Mouse (Mus musculus): ENCODE data around the gene Bcl2a1a. TPM values are rescaled to one million over a fixed set of nuclear protein-coding genes. Genes with fewer than 3 reads are reported as not detected.
"Not testable (repeated sequence)": the region's sequence is repeated elsewhere in the genome, so short reads cannot be mapped to it uniquely, and the experiment has no call there.

Bcl2a1a gene
- polyA plus RNA-seq (2015; fragmentation: Nextera tagmentation; extraction: Ambion mirVana) = 0.30 TPM in 1 of 2 replicates, not detected in the other

DNA sequence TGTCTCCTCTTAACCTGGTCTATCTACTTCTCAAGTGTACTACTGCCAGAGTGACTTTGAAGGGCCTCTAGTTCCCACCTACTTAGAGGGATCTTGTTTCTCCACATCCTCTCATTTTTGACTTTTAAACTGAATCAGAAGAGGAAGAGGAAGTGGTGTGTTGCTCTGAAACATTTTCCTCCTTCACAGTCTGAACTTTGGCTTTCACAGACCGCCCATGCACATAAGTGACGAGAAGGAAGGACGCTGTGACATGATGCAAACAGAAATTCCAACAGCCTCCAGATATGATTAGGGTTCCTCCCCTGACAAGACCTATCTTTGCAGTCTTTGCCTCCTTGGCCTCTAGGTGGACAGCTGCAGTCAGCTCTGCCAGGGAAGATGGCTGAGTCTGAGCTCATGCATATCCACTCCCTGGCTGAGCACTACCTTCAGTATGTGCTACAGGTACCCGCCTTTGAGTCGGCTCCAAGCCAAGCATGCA lies at the start of gene Bcl2a1a:
Gene Bcl2a1a (plus strand): TSS at position 231 of the 484 bp plus-strand sequence.
- not testable (repeated sequence) for H3K4me3 ChIP-seq (ENCODE audit: low read length); H3K4me1 ChIP-seq (ENCODE audit: control insufficient read depth, insufficient read depth, low read depth, low read length); H3K4me2 ChIP-seq (ENCODE audit: low read length); H3K9me3 ChIP-seq (ENCODE audit: control insufficient read depth, low read length); H3K27me3 ChIP-seq (replicated peaks; ENCODE audit: control insufficient read depth, insufficient read depth, low read length); ATAC-seq; H3K27ac ChIP-seq (ENCODE audit: low read depth, low read length); H3K9ac ChIP-seq (ENCODE audit: low read depth, low read length); H3K36me3 ChIP-seq (ENCODE audit: control insufficient read depth, insufficient read depth, low read length)
- whole genome bisulfite sequencing = 80% methylated on average over 5 of the region's 5 CpGs

DNA sequence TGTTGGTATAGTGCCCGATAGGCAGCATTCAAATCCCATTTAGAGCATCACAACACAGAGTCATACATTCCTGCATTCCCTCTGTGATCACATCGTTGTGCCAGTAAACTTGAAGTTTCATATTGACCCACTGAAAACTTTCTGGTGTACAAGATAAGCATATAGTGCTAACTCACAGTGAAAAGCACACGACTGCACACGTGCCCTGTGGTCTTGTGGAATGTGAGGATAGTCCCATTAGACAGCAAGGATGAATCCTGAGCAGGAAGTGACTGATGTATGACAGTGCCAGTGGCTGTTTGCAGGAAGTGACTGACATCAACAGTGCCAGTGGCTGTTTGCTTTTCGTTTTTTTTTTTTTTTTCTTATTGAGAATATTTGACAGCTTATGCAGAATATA lies 40.1 kb upstream of the Bcl2a1a start:
- ATAC-seq; H3K9me3 ChIP-seq (ENCODE audit: control insufficient read depth, low read length); H3K4me2 ChIP-seq (ENCODE audit: low read length); H3K4me3 ChIP-seq (ENCODE audit: low read length); H3K4me1 ChIP-seq (ENCODE audit: control insufficient read depth, insufficient read depth, low read depth, low read length); H3K36me3 ChIP-seq (ENCODE audit: control insufficient read depth, insufficient read depth, low read length); H3K9ac ChIP-seq (ENCODE audit: low read depth, low read length); H3K27me3 ChIP-seq (replicated peaks; ENCODE audit: control insufficient read depth, insufficient read depth, low read length); H3K27ac ChIP-seq (ENCODE audit: low read depth, low read length): not testable (repeated sequence)
- 86% methylated on average over 4 of the region's 5 CpGs for WGBS

DNA sequence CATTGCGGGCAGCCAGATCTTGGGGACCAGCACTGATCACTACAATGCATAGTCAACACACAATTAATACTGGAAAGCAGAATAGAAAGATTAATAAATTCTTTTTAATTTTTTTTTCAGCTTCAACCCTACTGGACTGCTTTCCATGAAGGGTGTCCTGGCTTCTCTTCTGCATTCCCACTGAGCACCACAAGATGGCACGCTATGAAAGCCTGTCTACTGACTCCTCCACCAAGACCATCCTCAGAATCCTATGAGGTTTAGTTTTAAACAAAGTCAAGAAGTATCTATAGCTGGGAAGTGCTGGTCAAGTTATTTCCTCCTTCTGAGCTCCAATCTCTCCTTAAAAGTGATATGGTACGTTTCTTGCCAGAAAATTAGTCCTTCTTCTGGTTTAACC lies 18.4 kb upstream of the Bcl2a1a start:
- 7% methylated on average over 1 of the region's 3 CpGs for WGBS
- not testable (repeated sequence) for ATAC-seq; H3K27me3 ChIP-seq (replicated peaks; ENCODE audit: control insufficient read depth, insufficient read depth, low read length); H3K9me3 ChIP-seq (ENCODE audit: control insufficient read depth, low read length); H3K27ac ChIP-seq (ENCODE audit: low read depth, low read length); H3K36me3 ChIP-seq (ENCODE audit: control insufficient read depth, insufficient read depth, low read length); H3K4me2 ChIP-seq (ENCODE audit: low read length); H3K4me1 ChIP-seq (ENCODE audit: control insufficient read depth, insufficient read depth, low read depth, low read length); H3K9ac ChIP-seq (ENCODE audit: low read depth, low read length); H3K4me3 ChIP-seq (ENCODE audit: low read length)

DNA sequence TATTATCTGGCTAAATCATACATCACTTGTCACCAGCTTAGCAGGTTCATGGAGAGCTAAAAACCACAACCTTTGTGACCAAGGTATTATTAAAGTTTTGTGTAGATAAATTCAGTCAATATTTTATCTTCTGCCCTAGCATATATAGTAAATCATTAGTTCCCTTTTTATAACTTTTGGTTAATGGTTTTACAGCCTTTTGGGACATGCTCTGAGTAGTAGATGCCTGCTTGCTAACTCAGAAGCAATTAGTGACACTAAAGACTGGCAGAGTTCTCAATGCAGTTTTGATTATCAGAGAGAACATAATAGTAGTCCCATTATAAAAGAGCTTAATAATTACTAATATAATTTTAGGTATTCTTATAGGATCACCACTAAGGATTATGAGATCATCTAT lies 5.2 kb upstream of the Bcl2a1a start:
- H3K27me3 ChIP-seq (replicated peaks; ENCODE audit: control insufficient read depth, insufficient read depth, low read length); H3K9me3 ChIP-seq (ENCODE audit: control insufficient read depth, low read length); H3K4me1 ChIP-seq (ENCODE audit: control insufficient read depth, insufficient read depth, low read depth, low read length); ATAC-seq; H3K4me2 ChIP-seq (ENCODE audit: low read length); H3K36me3 ChIP-seq (ENCODE audit: control insufficient read depth, insufficient read depth, low read length); H3K9ac ChIP-seq (ENCODE audit: low read depth, low read length); H3K27ac ChIP-seq (ENCODE audit: low read depth, low read length); H3K4me3 ChIP-seq (ENCODE audit: low read length): not testable (repeated sequence)

DNA sequence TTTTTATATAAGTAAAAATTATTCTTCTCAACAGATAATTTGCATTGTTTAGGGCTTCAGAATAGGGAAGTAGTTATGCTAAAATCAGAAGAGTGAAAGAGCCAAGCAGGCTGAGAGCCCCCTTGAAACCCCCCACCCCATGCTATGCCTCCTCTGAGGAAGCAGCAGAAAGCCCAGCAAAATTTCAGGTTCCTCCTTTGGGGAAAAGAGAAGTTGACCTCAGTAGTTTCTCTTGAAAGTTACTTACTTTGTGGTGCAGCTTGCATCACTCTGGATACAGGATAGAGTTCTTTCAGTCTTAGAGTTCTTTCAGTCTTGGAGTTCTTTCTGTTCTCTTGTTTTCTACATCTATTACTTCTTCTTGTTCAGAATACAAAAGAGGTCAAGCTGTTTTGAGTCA lies 3.5 kb upstream of the Bcl2a1a start:
- not testable (repeated sequence) for H3K4me1 ChIP-seq (ENCODE audit: control insufficient read depth, insufficient read depth, low read depth, low read length); H3K4me2 ChIP-seq (ENCODE audit: low read length); H3K27me3 ChIP-seq (replicated peaks; ENCODE audit: control insufficient read depth, insufficient read depth, low read length); H3K36me3 ChIP-seq (ENCODE audit: control insufficient read depth, insufficient read depth, low read length); H3K9ac ChIP-seq (ENCODE audit: low read depth, low read length); H3K9me3 ChIP-seq (ENCODE audit: control insufficient read depth, low read length); H3K4me3 ChIP-seq (ENCODE audit: low read length); ATAC-seq; H3K27ac ChIP-seq (ENCODE audit: low read depth, low read length)

DNA sequence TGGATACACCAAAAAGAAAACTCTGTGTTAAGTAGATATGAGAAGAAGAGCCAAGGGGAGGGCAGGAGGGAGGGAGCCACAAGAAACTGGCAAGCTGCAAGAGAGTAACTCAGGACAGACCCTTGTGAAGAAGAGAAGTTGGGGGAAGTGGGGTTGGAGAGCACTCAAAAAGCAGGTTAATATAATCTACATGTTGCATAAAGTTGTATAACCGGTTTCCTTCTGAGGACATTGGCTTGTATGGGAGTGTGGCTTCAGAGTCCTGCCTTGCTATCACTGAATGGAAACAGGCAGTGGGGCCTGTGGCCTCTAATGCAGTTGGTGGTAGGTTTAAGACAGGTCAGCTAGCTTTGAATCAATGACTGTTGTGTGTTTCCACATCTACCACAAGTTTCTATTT lies 1.5 kb upstream of the Bcl2a1a start:
- not testable (repeated sequence) for ATAC-seq; H3K4me2 ChIP-seq (ENCODE audit: low read length); H3K27me3 ChIP-seq (replicated peaks; ENCODE audit: control insufficient read depth, insufficient read depth, low read length); H3K36me3 ChIP-seq (ENCODE audit: control insufficient read depth, insufficient read depth, low read length); H3K27ac ChIP-seq (ENCODE audit: low read depth, low read length); H3K9me3 ChIP-seq (ENCODE audit: control insufficient read depth, low read length); H3K4me3 ChIP-seq (ENCODE audit: low read length); H3K4me1 ChIP-seq (ENCODE audit: control insufficient read depth, insufficient read depth, low read depth, low read length); H3K9ac ChIP-seq (ENCODE audit: low read depth, low read length)
- WGBS = 60% methylated on average over 1 of the region's 1 CpGs

DNA sequence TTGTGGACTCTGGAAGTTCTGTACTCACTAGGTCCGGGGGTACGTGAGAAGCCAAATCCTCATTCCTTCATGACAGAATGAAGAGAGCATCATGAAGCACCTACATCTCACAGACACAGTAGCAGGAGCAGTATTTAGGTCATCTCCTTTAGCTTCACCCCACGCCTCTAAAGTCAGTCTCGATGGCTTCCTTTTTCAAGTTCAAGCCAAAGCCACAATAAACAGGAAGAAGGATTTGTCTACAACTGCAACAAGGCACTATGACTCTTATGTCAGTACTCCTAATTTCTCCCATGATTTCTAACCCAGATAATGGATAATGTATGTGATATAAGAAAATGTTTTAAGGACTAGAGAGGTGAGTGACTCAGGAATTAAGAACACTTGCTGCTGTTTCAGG lies 665 bp upstream of the Bcl2a1a start:
- H3K4me1 ChIP-seq (ENCODE audit: control insufficient read depth, insufficient read depth, low read depth, low read length); H3K9me3 ChIP-seq (ENCODE audit: control insufficient read depth, low read length); H3K4me2 ChIP-seq (ENCODE audit: low read length); H3K27ac ChIP-seq (ENCODE audit: low read depth, low read length); H3K9ac ChIP-seq (ENCODE audit: low read depth, low read length); H3K27me3 ChIP-seq (replicated peaks; ENCODE audit: control insufficient read depth, insufficient read depth, low read length); H3K4me3 ChIP-seq (ENCODE audit: low read length); H3K36me3 ChIP-seq (ENCODE audit: control insufficient read depth, insufficient read depth, low read length); ATAC-seq: not testable (repeated sequence)
- WGBS = 98% methylated on average over 2 of the region's 4 CpGs

DNA sequence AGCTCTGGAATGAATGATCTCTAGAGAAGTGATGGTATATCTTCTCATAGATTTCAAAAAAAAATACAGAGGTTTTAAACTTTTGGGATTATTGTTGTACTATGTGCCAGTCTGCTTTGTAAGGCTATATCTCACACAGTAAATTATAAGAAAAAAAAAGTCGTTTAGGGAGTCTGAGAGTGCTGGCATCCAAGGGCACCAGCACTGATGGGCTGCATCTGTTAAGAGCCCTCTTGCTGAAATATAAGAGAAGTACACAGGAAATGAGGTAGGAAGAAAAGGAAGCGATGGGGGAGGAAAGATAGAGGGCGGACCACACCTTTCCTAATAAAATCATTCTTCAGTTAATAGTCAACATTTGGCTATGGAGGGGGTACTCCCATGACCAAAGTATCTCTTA lies 2.2 kb downstream of the Bcl2a1a start:
- Histone ChIP-seq H3K9ac (ENCODE audit: low read depth, low read length) (no peak overlapping the region), H3K27me3 (replicated peaks; ENCODE audit: control insufficient read depth, insufficient read depth, low read length) (no peaks in the 10 kb centered on the region), H3K27ac (ENCODE audit: low read depth, low read length) (no peak overlapping the region), H3K4me1 (ENCODE audit: control insufficient read depth, insufficient read depth, low read depth, low read length) (no peaks in the 10 kb centered on the region), H3K36me3 (ENCODE audit: control insufficient read depth, insufficient read depth, low read length) (no peaks in the 10 kb centered on the region), H3K4me2 (ENCODE audit: low read length) (no peak overlapping the region), H3K9me3 (ENCODE audit: control insufficient read depth, low read length) (no peaks in the 10 kb centered on the region), H3K4me3 (ENCODE audit: low read length) (no peak overlapping the region)
- WGBS = 90% methylated on average over 3 of the region's 3 CpGs
- ATAC-seq = no peak

DNA sequence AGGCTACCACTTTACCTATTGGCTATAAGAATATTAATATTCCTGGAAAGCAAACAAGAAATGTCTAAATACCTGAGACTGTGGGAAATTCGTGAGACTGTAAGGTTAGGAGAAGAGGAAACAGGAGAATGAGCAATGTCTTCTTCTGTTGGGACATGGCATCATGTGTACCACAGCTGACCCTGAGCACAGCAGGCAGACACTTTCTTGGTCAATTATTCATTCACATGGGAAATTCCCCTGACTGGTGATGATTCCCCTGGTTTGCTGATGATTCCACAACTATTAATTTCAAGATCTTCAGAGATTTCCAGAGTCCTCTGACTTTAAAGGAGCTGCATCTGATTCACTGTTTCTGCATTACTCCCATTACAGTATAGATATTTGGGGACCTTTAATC lies 3.3 kb downstream of the Bcl2a1a start:
- not testable (repeated sequence) for H3K4me2 ChIP-seq (ENCODE audit: low read length); ATAC-seq; H3K27ac ChIP-seq (ENCODE audit: low read depth, low read length); H3K4me3 ChIP-seq (ENCODE audit: low read length); H3K9ac ChIP-seq (ENCODE audit: low read depth, low read length); H3K9me3 ChIP-seq (ENCODE audit: control insufficient read depth, low read length); H3K27me3 ChIP-seq (replicated peaks; ENCODE audit: control insufficient read depth, insufficient read depth, low read length); H3K36me3 ChIP-seq (ENCODE audit: control insufficient read depth, insufficient read depth, low read length); H3K4me1 ChIP-seq (ENCODE audit: control insufficient read depth, insufficient read depth, low read depth, low read length)
- WGBS = 57% methylated on average over 1 of the region's 1 CpGs

DNA sequence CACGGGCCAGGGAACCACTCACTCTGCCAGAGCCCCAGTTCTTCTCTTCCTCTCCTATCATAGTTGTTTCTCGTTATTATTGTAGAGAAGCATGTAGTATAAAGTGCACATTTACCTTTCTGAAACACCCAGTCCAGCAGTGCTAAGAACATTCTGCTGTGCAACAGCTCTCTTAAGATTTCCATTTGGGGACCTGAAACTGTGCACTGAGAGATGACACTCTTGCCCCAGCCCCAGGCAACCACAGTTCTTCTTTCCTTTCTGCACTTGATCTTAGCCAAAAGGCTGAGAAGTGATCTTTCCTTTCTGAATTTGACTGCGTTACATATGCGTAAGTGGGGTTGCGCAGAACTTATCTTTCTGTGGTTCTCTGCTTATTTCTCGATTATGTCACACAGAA lies 9.8 kb downstream of the Bcl2a1a start:
- H3K27me3 ChIP-seq (replicated peaks; ENCODE audit: control insufficient read depth, insufficient read depth, low read length); H3K9me3 ChIP-seq (ENCODE audit: control insufficient read depth, low read length); H3K9ac ChIP-seq (ENCODE audit: low read depth, low read length); H3K4me3 ChIP-seq (ENCODE audit: low read length); H3K4me2 ChIP-seq (ENCODE audit: low read length); H3K27ac ChIP-seq (ENCODE audit: low read depth, low read length); ATAC-seq; H3K36me3 ChIP-seq (ENCODE audit: control insufficient read depth, insufficient read depth, low read length); H3K4me1 ChIP-seq (ENCODE audit: control insufficient read depth, insufficient read depth, low read depth, low read length): not testable (repeated sequence)
- no CpG with 5 or more reads among the region's 6 CpGs for WGBS

Data from hindbrain, embryonic 16.5 days (tissue).